Mouse (Mus musculus) midbrain, embryonic 16.5 days (tissue): Measurements from ENCODE around the gene Far2. TPM values are rescaled to one million over a fixed set of nuclear protein-coding genes. Genes with fewer than 3 reads are reported as not detected.

Source experiments
- ATAC-seq: fragments of 200-750 bp; cut with Nextera tagmentation; 2 replicates; pipeline ENCODE4 v1.8.0; 2017; ENCODE audit warnings: moderate TSS enrichment
- H3K27ac ChIP-seq: fragments of 300-500 bp; sonication (generic); 2 replicates; pipeline ENCODE4 v1.5.1; 2014; ENCODE audit warnings: mild to moderate bottlenecking, low read length, mixed read lengths
- H3K27me3 ChIP-seq: fragments of 300-500 bp; sonication (generic); 2 replicates; pipeline ENCODE4 v1.6.1; 2014; ENCODE audit warnings: low read depth, low read length, mixed read lengths; ENCODE audit not compliant: control insufficient read depth, insufficient read depth
- H3K36me3 ChIP-seq: fragments of 300-500 bp; sonication (generic); 2 replicates; pipeline ENCODE4 v1.6.1; 2014; ENCODE audit warnings: mild to moderate bottlenecking, low read length, moderate library complexity, mixed read lengths; ENCODE audit not compliant: control insufficient read depth, insufficient read depth
- H3K4me1 ChIP-seq: fragments of 300-500 bp; sonication (generic); 2 replicates; pipeline ENCODE4 v1.6.1; 2014; ENCODE audit warnings: mild to moderate bottlenecking, low read length, mixed read lengths; ENCODE audit not compliant: control insufficient read depth, insufficient read depth
- H3K4me2 ChIP-seq: fragments of 300-500 bp; sonication (generic); 2 replicates; pipeline ENCODE4 v1.6.1; 2014; ENCODE audit warnings: mild to moderate bottlenecking, low read length, mixed read lengths
- H3K4me3 ChIP-seq: fragments of 300-500 bp; sonication (generic); 2 replicates; pipeline ENCODE4 v1.5.1; 2014; ENCODE audit warnings: low read depth, mild to moderate bottlenecking, low read length, moderate library complexity, mixed read lengths
- H3K9ac ChIP-seq: fragments of 300-500 bp; sonication (generic); 2 replicates; pipeline ENCODE4 v1.6.1; 2014; ENCODE audit warnings: low read depth, low read length, mixed read lengths
- H3K9me3 ChIP-seq: fragments of 300-500 bp; sonication (generic); replicated peaks from 2 replicates; pipeline ENCODE4 v1.6.1; 2014; ENCODE audit warnings: mild to moderate bottlenecking, low read length, mixed read lengths; ENCODE audit not compliant: control insufficient read depth, poor library complexity, severe bottlenecking
- WGBS: fragments of 180-500 bp; shearing (Covaris S2); extraction: QIAGEN DNeasy Blood & Tissue Kit; methylation state at CpG from one replicate; pipeline ENCODE4 v1.1.7; 2014; 5-methylcytosine and 5-hydroxymethylcytosine counted together
- polyA plus RNA-seq: library from polyadenylated mRNA; unstranded; fragments of >200 nt; fragmentation: Nextera tagmentation; extraction: Ambion mirVana; gene quantifications from 2 replicates; pipeline ENCODE4 v1.2.1, GENCODE M21; 2015

The Far2 gene
- polyA plus RNA-seq, 1 experiment from 2014 or later = 32.6 TPM

- no peaks in the 10 kb centered on the region for H3K27me3 ChIP-seq
- no peak overlapping the region for H3K27ac ChIP-seq
- no peaks in the 10 kb centered on the region for H3K9me3 ChIP-seq
- H3K4me2 ChIP-seq = no peak overlapping the region
- no peak overlapping the region for H3K9ac ChIP-seq
- H3K4me1 ChIP-seq = no peaks in the 10 kb centered on the region
- ATAC-seq = no peak
- no peak overlapping the region for H3K4me3 ChIP-seq
- no peaks in the 10 kb centered on the region for H3K36me3 ChIP-seq
- WGBS = 71% methylated on average over 3 of the region's 3 CpGs
Measured at GRCm38 (mm10) chr6:148073599-148073998, 26.5 kb downstream of the Far2 start.

GRCm38 (mm10) chr6:148074211-148074864 is 27.3 kb downstream of the Far2 start:
- Histone ChIP-seq H3K9ac (no peak overlapping the region), H3K4me1 (no peaks in the 10 kb centered on the region), H3K4me2 (no peak overlapping the region), H3K27ac (no peak overlapping the region), H3K36me3 (no peaks in the 10 kb centered on the region), H3K9me3 (no peaks in the 10 kb centered on the region), H3K4me3 (no peak overlapping the region), H3K27me3 (no peaks in the 10 kb centered on the region)
- ATAC-seq = peak; percentile 67

GRCm38 (mm10) chr6:148083864-148084263 is 36.8 kb downstream of the Far2 start:
- no peaks in the 10 kb centered on the region for H3K9me3 ChIP-seq
- H3K27ac ChIP-seq = no peak overlapping the region
- ATAC-seq = no peak
- no peaks in the 10 kb centered on the region for H3K36me3 ChIP-seq
- H3K9ac ChIP-seq = no peak overlapping the region
- H3K4me1 ChIP-seq = no peaks in the 10 kb centered on the region
- WGBS = 92% methylated on average over 2 of the region's 2 CpGs
- H3K27me3 ChIP-seq = no peaks in the 10 kb centered on the region
- no peak overlapping the region for H3K4me2 ChIP-seq
- H3K4me3 ChIP-seq = no peak overlapping the region

GRCm38 (mm10) chr6:148084403-148084802 is 37.3 kb downstream of the Far2 start:
- no peak for ATAC-seq
- Histone ChIP-seq H3K4me2 (no peak overlapping the region), H3K9me3 (no peaks in the 10 kb centered on the region), H3K9ac (no peak overlapping the region), H3K4me3 (no peak overlapping the region), H3K4me1 (no peaks in the 10 kb centered on the region), H3K27ac (no peak overlapping the region), H3K27me3 (no peaks in the 10 kb centered on the region), H3K36me3 (no peaks in the 10 kb centered on the region)
- WGBS = 84% methylated on average over 2 of the region's 2 CpGs

GRCm38 (mm10) chr6:148097039-148097438 is 50.0 kb downstream of the Far2 start:
- H3K4me3 ChIP-seq = no peak overlapping the region
- H3K9me3 ChIP-seq = no peaks in the 10 kb centered on the region
- no peak overlapping the region for H3K4me2 ChIP-seq
- no peak overlapping the region for H3K27ac ChIP-seq
- H3K36me3 ChIP-seq = no peaks in the 10 kb centered on the region
- 85% methylated on average over 3 of the region's 3 CpGs for WGBS
- no peak for ATAC-seq
- H3K27me3 ChIP-seq = no peaks in the 10 kb centered on the region
- H3K9ac ChIP-seq = no peak overlapping the region
- H3K4me1 ChIP-seq = no peaks in the 10 kb centered on the region

- Histone ChIP-seq H3K27ac (no peak overlapping the region), H3K4me3 (no peak overlapping the region), H3K36me3 (no peaks in the 10 kb centered on the region), H3K9ac (no peak overlapping the region), H3K4me2 (no peak overlapping the region), H3K27me3 (no peaks in the 10 kb centered on the region), H3K9me3 (no peaks in the 10 kb centered on the region), H3K4me1 (no peaks in the 10 kb centered on the region)
- no peak for ATAC-seq
- WGBS = 91% methylated on average over 3 of the region's 3 CpGs
Measured at GRCm38 (mm10) chr6:148101977-148102376, 54.9 kb downstream of the Far2 start.

- Histone ChIP-seq H3K4me2 (no peak overlapping the region), H3K27ac (no peak overlapping the region), H3K9ac (no peak overlapping the region), H3K4me1 (no peaks in the 10 kb centered on the region), H3K9me3 (no peaks in the 10 kb centered on the region), H3K27me3 (no peaks in the 10 kb centered on the region), H3K36me3 (no peaks in the 10 kb centered on the region), H3K4me3 (no peak overlapping the region)
- ATAC-seq = no peak
- WGBS = 91% methylated on average over 1 of the region's 1 CpGs
Measured at GRCm38 (mm10) chr6:148102434-148102833, 55.4 kb downstream of the Far2 start.

- no peak overlapping the region for H3K27ac ChIP-seq
- no peak overlapping the region for H3K4me2 ChIP-seq
- ATAC-seq = no peak
- WGBS = 35% methylated on average over 9 of the region's 9 CpGs
- H3K4me1 ChIP-seq = no peaks in the 10 kb centered on the region
- H3K4me3 ChIP-seq = no peak overlapping the region
- H3K36me3 ChIP-seq = no peaks in the 10 kb centered on the region
- no peaks in the 10 kb centered on the region for H3K27me3 ChIP-seq
- H3K9ac ChIP-seq = no peak overlapping the region
- no peaks in the 10 kb centered on the region for H3K9me3 ChIP-seq
Measured at GRCm38 (mm10) chr6:148104212-148104611, 57.2 kb downstream of the Far2 start.

- Histone ChIP-seq H3K27me3 (no peaks in the 10 kb centered on the region), H3K9me3 (no peaks in the 10 kb centered on the region), H3K4me3 (no peak overlapping the region), H3K36me3 (no peaks in the 10 kb centered on the region), H3K4me1 (no peaks in the 10 kb centered on the region), H3K27ac (no peak overlapping the region), H3K9ac (no peak overlapping the region), H3K4me2 (no peak overlapping the region)
- ATAC-seq = no peak
- WGBS = 77% methylated on average over 9 of the region's 9 CpGs
Measured at GRCm38 (mm10) chr6:148105722-148106268, 58.7 kb downstream of the Far2 start.
